Mouse (Mus musculus): Measurements from ENCODE around the gene Setd1b. TPM values are rescaled to one million over a fixed set of nuclear protein-coding genes. Genes with fewer than 3 reads are reported as not detected.
"Not testable (repeated sequence)": the region's sequence is repeated elsewhere in the genome, so short reads cannot be mapped to it uniquely, and the experiment has no call there.

The Setd1b gene
- total and polyA plus RNA-seq, 3 experiments = 2.1 to 90.6 (median 76.7) TPM

DNA sequence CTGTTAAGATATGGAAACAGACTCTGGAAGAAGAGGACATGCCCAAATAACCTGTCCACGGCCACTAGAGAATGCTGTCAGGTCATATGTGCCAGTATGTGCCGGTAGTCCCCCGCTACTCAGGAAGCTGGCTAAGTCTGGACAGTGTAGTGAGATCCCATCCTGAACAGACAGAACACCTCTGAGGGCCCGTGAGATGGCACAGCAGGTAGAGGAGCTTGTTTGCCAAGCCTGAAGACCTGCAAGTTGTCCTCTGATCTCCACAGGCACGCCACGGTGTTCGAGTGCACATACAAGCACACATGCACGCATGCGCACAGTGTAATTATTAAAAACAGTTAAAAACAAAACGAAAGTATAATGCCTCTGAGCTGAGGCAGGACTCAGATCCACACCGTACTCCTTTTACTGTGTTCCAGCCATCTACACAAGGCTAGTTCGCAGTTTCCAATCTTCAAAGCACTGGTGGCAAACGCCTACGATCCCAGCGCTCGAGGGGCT lies 53.6 kb downstream of the Setd1b start:
- TF ChIP-seq GATA1 (IDR thresholded peaks at IDR 0.05; ENCODE audit: borderline replicate concordance, low read length) (no peak), TAL1 (conservative IDR thresholded peaks at IDR 0.05; ENCODE audit: low read depth, low read length) (no peak), GATA2 (IDR thresholded peaks at IDR 0.05; ENCODE audit: borderline replicate concordance, low read depth, low read length) (no peak), CTCF (IDR thresholded peaks at IDR 0.05; ENCODE audit: low read depth, low read length) (no peak)
- Histone ChIP-seq H3K9me3 (replicated peaks) (no peaks in the 10 kb centered on the region), H3K4me3 (ENCODE audit: low read depth, low read length) (no peak overlapping the region), H3K27me3 (ENCODE audit: insufficient read depth, low read length) (0 out of 2 replicates have a peak, but pooled peaks cover 8% of the 10 kb centered on the region), H3K36me3 (replicated peaks) (no peaks in the 10 kb centered on the region), H3K4me1 (ENCODE audit: insufficient read depth, low read depth, low read length) (peaks cover 6% of the 10 kb centered on the region; the same call in 1 of the 2 replicates)
- no peak for DNase-seq (ENCODE audit: low spot score)
- ATAC-seq (ENCODE audit: extremely low read depth, insufficient number of reproducible peaks, low FRiP score, poor library complexity, severe bottlenecking) = no peak

DNA sequence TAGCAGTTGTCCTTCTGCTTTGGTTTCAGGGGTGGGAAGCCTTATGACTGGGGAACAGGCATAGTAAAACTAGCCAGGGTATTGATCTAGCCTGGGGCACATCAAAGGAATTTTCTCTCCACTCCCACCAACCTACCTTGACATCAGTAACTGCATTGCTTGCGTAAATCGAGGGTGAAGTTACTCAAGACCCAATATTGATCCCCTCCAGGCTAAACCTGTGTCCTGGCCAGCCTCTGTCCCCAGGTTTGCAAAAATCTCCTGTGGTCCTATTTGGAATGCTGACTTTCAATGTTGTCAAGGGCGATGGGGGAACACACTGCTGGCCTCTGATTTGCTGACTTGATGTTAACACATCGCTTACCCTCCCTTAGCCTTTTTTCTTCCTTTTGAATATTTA lies 54.8 kb downstream of the Setd1b start:
- Histone ChIP-seq H3K9me3 (replicated peaks) (no peaks in the 10 kb centered on the region), H3K27me3 (ENCODE audit: insufficient read depth, low read length) (0 out of 2 replicates have a peak, but pooled peaks cover 8% of the 10 kb centered on the region), H3K36me3 (replicated peaks) (no peaks in the 10 kb centered on the region), H3K4me3 (ENCODE audit: low read depth, low read length) (no peak overlapping the region), H3K4me1 (ENCODE audit: insufficient read depth, low read depth, low read length) (peaks cover 8% of the 10 kb centered on the region)
- DNase-seq (ENCODE audit: low spot score) = no peak
- TF ChIP-seq GATA2 (IDR thresholded peaks at IDR 0.05; ENCODE audit: borderline replicate concordance, low read depth, low read length) = no peak
- TF ChIP-seq POLR2AphosphoS5 (IDR thresholded peaks at IDR 0.05; ENCODE audit: insufficient replicate concordance, low read depth, low read length) = no peak
- no peak for TF ChIP-seq CTCF (IDR thresholded peaks at IDR 0.05; ENCODE audit: low read depth, low read length)
- no peak for TF ChIP-seq TAL1 (conservative IDR thresholded peaks at IDR 0.05; ENCODE audit: low read depth, low read length)
- no peak for TF ChIP-seq GATA1 (IDR thresholded peaks at IDR 0.05; ENCODE audit: borderline replicate concordance, low read length)
- no peak for ATAC-seq (ENCODE audit: extremely low read depth, insufficient number of reproducible peaks, low FRiP score, poor library complexity, severe bottlenecking)

DNA sequence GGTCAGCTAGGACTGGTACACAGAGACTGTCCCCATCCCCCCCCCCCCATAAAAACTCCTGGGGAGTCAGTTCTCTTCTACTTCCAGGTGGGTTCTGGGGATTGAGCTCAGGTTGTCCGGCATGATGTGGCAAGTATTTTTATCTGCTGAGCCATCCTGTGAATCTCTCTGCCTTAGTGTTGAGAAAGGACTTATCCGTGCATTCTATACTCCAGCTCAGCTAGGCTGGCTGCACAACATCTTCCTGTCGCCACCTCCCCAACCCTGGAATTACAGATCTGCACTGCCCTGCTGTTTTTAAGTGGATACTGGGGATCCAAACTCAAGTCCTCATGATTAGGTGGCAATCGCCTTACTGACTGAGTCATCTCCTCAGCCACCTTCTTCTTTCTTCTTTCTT lies 56.5 kb downstream of the Setd1b start:
- peaks cover 8% of the 10 kb centered on the region for H3K4me1 ChIP-seq (ENCODE audit: insufficient read depth, low read depth, low read length)
- DNase-seq (ENCODE audit: low spot score) = no peak

DNA sequence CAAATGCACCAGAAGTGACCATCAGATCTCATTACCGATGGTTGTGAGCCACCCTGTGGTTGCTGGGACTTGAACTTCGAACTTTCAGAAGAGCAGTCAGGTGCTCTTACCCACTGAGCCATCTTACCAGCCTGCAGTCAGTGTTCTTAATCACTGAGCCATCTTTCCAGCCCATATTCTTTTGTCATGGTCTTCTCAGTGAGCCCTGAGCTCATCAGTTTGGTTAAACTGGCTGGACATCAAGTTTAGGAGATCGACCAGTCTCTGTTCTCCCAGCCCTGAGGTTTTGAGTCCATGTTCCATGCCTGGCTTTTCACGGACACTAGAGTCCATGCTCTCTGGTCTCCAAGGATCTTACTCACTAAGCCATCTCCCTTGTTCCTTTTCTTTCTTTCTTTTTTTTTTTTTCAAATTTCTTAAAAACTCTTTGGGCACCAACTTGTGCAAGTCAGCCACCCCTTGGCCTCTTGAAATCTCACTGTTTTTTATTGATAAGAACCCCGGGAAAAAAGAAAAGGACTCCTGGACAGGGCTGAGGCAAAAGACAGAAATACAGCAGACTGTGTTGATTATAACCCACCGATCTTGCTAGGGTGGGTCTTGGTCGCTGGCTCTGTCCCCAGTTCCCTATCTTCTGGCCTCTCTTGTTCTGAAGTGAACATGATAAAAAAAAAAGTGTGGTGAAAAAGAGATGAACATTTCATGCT lies 59.0 kb downstream of the Setd1b start:
- H3K27me3 ChIP-seq (ENCODE audit: insufficient read depth, low read length); H3K36me3 ChIP-seq (replicated peaks); H3K4me1 ChIP-seq (ENCODE audit: insufficient read depth, low read depth, low read length); H3K9me3 ChIP-seq (replicated peaks); DNase-seq (ENCODE audit: low spot score); ATAC-seq (ENCODE audit: extremely low read depth, insufficient number of reproducible peaks, low FRiP score, poor library complexity, severe bottlenecking); H3K4me3 ChIP-seq (ENCODE audit: low read depth, low read length): not testable (repeated sequence)

More for the DNA sequence above, 56.5 kb downstream of the Setd1b start:
- Histone ChIP-seq H3K9me3 (replicated peaks) (no peaks in the 10 kb centered on the region), H3K36me3 (replicated peaks) (no peaks in the 10 kb centered on the region), H3K4me3 (ENCODE audit: low read depth, low read length) (no peak overlapping the region), H3K27me3 (ENCODE audit: insufficient read depth, low read length) (0 out of 2 replicates have a peak, but pooled peaks cover 6% of the 10 kb centered on the region)
- ATAC-seq (ENCODE audit: extremely low read depth, insufficient number of reproducible peaks, low FRiP score, poor library complexity, severe bottlenecking) = no peak
- no peak for TF ChIP-seq POLR2AphosphoS5 (IDR thresholded peaks at IDR 0.05; ENCODE audit: insufficient replicate concordance, low read depth, low read length)
- no peak for TF ChIP-seq CTCF (IDR thresholded peaks at IDR 0.05; ENCODE audit: low read depth, low read length)
- no peak for TF ChIP-seq TAL1 (conservative IDR thresholded peaks at IDR 0.05; ENCODE audit: low read depth, low read length)
- no peak for TF ChIP-seq GATA1 (IDR thresholded peaks at IDR 0.05; ENCODE audit: borderline replicate concordance, low read length)
- no peak for TF ChIP-seq GATA2 (IDR thresholded peaks at IDR 0.05; ENCODE audit: borderline replicate concordance, low read depth, low read length)

DNA sequence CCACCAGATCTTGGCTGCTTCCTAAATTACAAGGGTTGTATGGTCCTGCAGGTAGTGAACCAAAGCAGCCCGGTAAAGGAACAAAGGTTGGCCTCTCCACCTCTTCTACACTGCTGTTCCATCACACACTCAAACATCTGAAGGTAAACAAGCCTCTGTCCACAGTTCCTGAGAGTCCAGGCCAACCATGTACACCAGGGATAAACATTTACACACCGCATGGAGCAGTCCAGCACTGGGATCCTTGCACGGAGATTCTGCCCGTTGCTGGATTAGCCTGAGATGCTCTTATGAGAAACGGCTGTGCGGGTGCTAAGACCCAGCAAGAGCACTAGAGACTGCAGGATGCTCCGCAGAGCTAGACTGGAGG lies 59.5 kb downstream of the Setd1b start:
- Histone ChIP-seq H3K4me1 (ENCODE audit: insufficient read depth, low read depth, low read length) (peaks cover 2% of the 10 kb centered on the region), H3K4me3 (ENCODE audit: low read depth, low read length) (no peak overlapping the region), H3K9me3 (replicated peaks) (no peaks in the 10 kb centered on the region), H3K36me3 (replicated peaks) (no peaks in the 10 kb centered on the region), H3K27me3 (ENCODE audit: insufficient read depth, low read length) (0 out of 2 replicates have a peak, but pooled peaks cover 3% of the 10 kb centered on the region)
- ATAC-seq (ENCODE audit: extremely low read depth, insufficient number of reproducible peaks, low FRiP score, poor library complexity, severe bottlenecking) (no peak), DNase-seq (ENCODE audit: low spot score) (no peak)
- TF ChIP-seq POLR2AphosphoS5 (IDR thresholded peaks at IDR 0.05; ENCODE audit: insufficient replicate concordance, low read depth, low read length) (no peak), GATA2 (IDR thresholded peaks at IDR 0.05; ENCODE audit: borderline replicate concordance, low read depth, low read length) (no peak), GATA1 (IDR thresholded peaks at IDR 0.05; ENCODE audit: borderline replicate concordance, low read length) (no peak)

DNA sequence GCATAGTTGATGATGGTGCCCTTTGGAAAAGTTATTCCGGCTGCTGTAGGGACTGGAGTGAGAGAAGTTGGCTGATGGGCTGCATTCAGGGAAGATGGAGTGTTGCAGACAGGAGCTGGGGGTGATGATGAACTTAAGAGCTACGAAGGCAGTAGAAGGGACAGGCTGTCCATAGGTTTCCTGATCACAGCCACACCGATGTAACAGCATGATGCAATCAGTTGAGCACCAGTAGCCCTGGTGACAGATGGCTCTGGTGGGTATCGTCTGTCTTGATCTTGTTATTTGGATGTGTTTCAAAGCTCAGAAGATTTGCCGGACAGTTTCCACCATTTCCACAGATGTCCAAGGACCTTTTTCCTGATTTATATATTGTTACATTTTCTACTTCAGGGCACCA lies 60.0 kb downstream of the Setd1b start:
- TF ChIP-seq TAL1 (conservative IDR thresholded peaks at IDR 0.05; ENCODE audit: low read depth, low read length) = no peak
- TF ChIP-seq POLR2AphosphoS5 (IDR thresholded peaks at IDR 0.05; ENCODE audit: insufficient replicate concordance, low read depth, low read length) = no peak
- no peak for TF ChIP-seq GATA1 (IDR thresholded peaks at IDR 0.05; ENCODE audit: borderline replicate concordance, low read length)
- no peak for TF ChIP-seq GATA2 (IDR thresholded peaks at IDR 0.05; ENCODE audit: borderline replicate concordance, low read depth, low read length)
- no peak for TF ChIP-seq CTCF (IDR thresholded peaks at IDR 0.05; ENCODE audit: low read depth, low read length)
- ATAC-seq (ENCODE audit: extremely low read depth, insufficient number of reproducible peaks, low FRiP score, poor library complexity, severe bottlenecking) (no peak), DNase-seq (ENCODE audit: low spot score) (no peak)
- Histone ChIP-seq H3K4me1 (ENCODE audit: insufficient read depth, low read depth, low read length) (peaks cover 2% of the 10 kb centered on the region), H3K4me3 (ENCODE audit: low read depth, low read length) (no peak overlapping the region), H3K36me3 (replicated peaks) (no peaks in the 10 kb centered on the region), H3K9me3 (replicated peaks) (no peaks in the 10 kb centered on the region), H3K27me3 (ENCODE audit: insufficient read depth, low read length) (no peaks in the 10 kb centered on the region)

DNA sequence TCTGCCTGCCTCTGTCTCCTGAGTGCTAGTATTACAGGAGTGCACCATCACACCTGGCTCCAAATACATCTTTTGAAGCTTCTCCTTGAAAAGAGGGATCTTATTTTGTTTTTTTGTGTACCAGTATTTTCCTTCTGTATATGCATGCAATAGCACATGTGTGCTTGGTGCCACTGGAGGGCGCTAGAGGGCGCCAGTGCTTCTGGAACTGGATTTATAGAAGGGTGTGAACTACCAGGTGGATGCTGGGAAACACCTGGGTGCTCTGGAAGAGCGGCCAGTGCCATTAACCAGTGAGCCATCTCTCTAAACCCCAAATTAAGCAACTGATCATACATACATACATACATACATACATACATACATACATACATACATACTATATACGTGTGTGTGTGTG lies 60.8 kb downstream of the Setd1b start:
- H3K9me3 ChIP-seq (replicated peaks); ATAC-seq (ENCODE audit: extremely low read depth, insufficient number of reproducible peaks, low FRiP score, poor library complexity, severe bottlenecking); H3K4me1 ChIP-seq (ENCODE audit: insufficient read depth, low read depth, low read length); H3K36me3 ChIP-seq (replicated peaks); H3K27me3 ChIP-seq (ENCODE audit: insufficient read depth, low read length); DNase-seq (ENCODE audit: low spot score); H3K4me3 ChIP-seq (ENCODE audit: low read depth, low read length): not testable (repeated sequence)

DNA sequence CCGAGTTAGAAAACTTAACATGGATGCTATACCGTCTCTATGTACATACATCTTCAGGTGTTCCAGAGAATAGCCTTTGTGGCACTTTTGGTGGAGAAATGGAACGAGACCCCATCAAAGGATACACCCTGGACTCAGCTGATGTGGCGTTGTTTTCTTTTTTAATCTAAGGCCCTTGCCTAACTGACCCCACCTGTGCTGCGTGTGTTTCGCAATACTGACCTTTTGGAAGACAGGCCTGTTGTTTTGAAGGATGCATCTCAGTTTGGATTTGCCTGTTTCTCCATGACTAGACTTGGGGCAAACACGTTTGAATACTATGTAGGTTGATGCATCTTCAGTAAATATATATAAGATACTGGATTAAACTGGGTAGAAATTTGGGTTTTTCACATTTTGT lies 61.6 kb downstream of the Setd1b start:
- H3K9me3 ChIP-seq (replicated peaks); DNase-seq (ENCODE audit: low spot score); H3K27me3 ChIP-seq (ENCODE audit: insufficient read depth, low read length); H3K36me3 ChIP-seq (replicated peaks); H3K4me3 ChIP-seq (ENCODE audit: low read depth, low read length); ATAC-seq (ENCODE audit: extremely low read depth, insufficient number of reproducible peaks, low FRiP score, poor library complexity, severe bottlenecking); H3K4me1 ChIP-seq (ENCODE audit: insufficient read depth, low read depth, low read length): not testable (repeated sequence)
